Mouse (Mus musculus): ENCODE data around the gene Jade3.

DNA sequence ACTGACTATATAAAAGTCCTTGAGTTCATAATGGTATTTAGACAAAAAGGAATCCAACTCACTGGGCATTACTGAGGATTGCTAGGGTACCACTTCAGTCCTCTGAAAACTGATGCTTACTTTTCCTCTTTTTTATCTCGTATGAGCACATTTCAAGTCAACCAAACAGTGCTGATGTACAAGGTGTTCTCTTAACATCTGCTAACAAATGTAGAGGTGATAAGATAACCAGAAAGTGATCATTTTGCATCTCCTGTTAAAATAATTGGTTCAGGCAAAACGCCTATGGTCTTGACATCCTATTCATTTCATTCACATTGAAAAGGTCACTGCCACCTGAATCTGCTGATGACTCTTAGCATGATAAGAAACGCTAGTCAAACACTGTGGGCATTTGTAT lies 32.5 kb upstream of the Jade3 start:
- TF ChIP-seq EP300 (IDR thresholded peaks at IDR 0.05; ENCODE audit: low read length): no peak
- TF ChIP-seq CHD2 (IDR thresholded peaks at IDR 0.05; ENCODE audit: low read length): no peak
- TF ChIP-seq CTCF (conservative IDR thresholded peaks at IDR 0.05 in 1 of 2, IDR thresholded peaks at IDR 0.05 in 1 of 2; ENCODE audit: low read depth in 2 of 2, low read length in 2 of 2): no peak
- TF ChIP-seq USF1 (IDR thresholded peaks at IDR 0.05; ENCODE audit: low read depth, low read length): no peak
- TF ChIP-seq USF2 (conservative IDR thresholded peaks at IDR 0.05; ENCODE audit: low read depth, low read length): no peak
- no peak for TF ChIP-seq HCFC1 (IDR thresholded peaks at IDR 0.05; ENCODE audit: low read depth, low read length)
- no peak for TF ChIP-seq ZKSCAN1 (IDR thresholded peaks at IDR 0.05; ENCODE audit: borderline replicate concordance, low read depth, low read length)

All from CH12.LX (cell line).